In genomic region chr2:54111294-54111693, GRCm38 (mm10) we compare ENCODE assay signal across 19 mouse cellular contexts. TPM values are rescaled to one million over a fixed set of nuclear protein-coding genes. Genes with fewer than 3 reads are reported as not detected.
"Had no signal": no experiment of that assay in that cellular context is flagged by ENCODE, and none has a peak within 500 bp of the region (broad histone marks: within the 10 kb centered on the region; RNA-seq: fewer than 3 reads in every experiment).

No protein-coding gene starts in this region.

- H3K4me3 ChIP-seq: midbrain, embryonic 10.5 days; midbrain, embryonic 12.5 days; midbrain, embryonic 15.5 days; neural tube, embryonic 12.5 days; stomach, embryonic 15.5 days had no signal

- H3K4me2 ChIP-seq: lung, embryonic 14.5 days; midbrain, embryonic 12.5 days; midbrain, embryonic 15.5 days; neural tube, embryonic 12.5 days; stomach, embryonic 15.5 days had no signal

- DNase-seq: lung, adult 18-20 months; lung, embryonic 14.5 days; lung, postnatal 14 days; lung, postnatal 4 days; right cerebral cortex, postnatal 14 days; thymus, adult 2 months; thymus, postnatal 25 days; thymus, postnatal 4 days had no signal

- H3K27ac ChIP-seq: midbrain, embryonic 10.5 days; midbrain, embryonic 12.5 days; midbrain, embryonic 15.5 days; neural tube, embryonic 12.5 days; stomach, embryonic 15.5 days; stomach, postnatal 0 days had no signal

- H3K9ac ChIP-seq: lung, embryonic 14.5 days; midbrain, embryonic 12.5 days; midbrain, embryonic 15.5 days; neural tube, embryonic 12.5 days; stomach, embryonic 15.5 days had no signal

- H3K9me3 ChIP-seq: midbrain, embryonic 10.5 days; midbrain, embryonic 12.5 days; midbrain, embryonic 15.5 days; neural tube, embryonic 12.5 days; stomach, embryonic 15.5 days had no signal

- H3K36me3 ChIP-seq: midbrain, embryonic 10.5 days; midbrain, embryonic 12.5 days; midbrain, embryonic 15.5 days; neural tube, embryonic 12.5 days; stomach, embryonic 15.5 days had no signal

- H3K27me3 ChIP-seq: midbrain, embryonic 12.5 days; midbrain, embryonic 15.5 days; neural tube, embryonic 12.5 days; stomach, embryonic 15.5 days had no signal

- H3K4me1 ChIP-seq: midbrain, embryonic 10.5 days; midbrain, embryonic 12.5 days; midbrain, embryonic 15.5 days; neural tube, embryonic 12.5 days; stomach, embryonic 15.5 days had no signal

- ATAC-seq: midbrain, embryonic 15.5 days had no signal

RNA-seq across cellular contexts. Expression of gene Rprm, which starts 25.9 kb away (rescaled TPM):
- total RNA-seq: megakaryocyte, adult 5-6 weeks; megakaryocyte-erythroid progenitor cell, adult 5-6 weeks; monocyte, adult 5-6 weeks; neutrophil, adult 5-6 weeks had no signal
- polyA plus RNA-seq: testis, adult 2 months had no signal
